Mouse (Mus musculus) megakaryocyte-erythroid progenitor cell, adult 5-6 weeks (primary cell): ENCODE results near the gene Bcl2l13. TPM values are rescaled to one million over a fixed set of nuclear protein-coding genes. Genes with fewer than 3 reads are reported as not detected.
"Not testable (repeated sequence)": the region's sequence is repeated elsewhere in the genome, so short reads cannot be mapped to it uniquely, and the experiment has no call there.

Experiments
- ATAC-seq: replicated peaks from 2 replicates; pipeline ENCODE4 v1.8.0; 2016; ENCODE audit warnings: mild to moderate bottlenecking, inconsistent platforms; ENCODE audit not compliant: severe bottlenecking, poor library complexity, low FRiP score, low TSS enrichment
- total RNA-seq, 2 experiments: library from RNA; stranded (forward) in 1 of 2; stranded (reverse) in 1 of 2; fragments of 200-1000, 215-1000 nt in 1 of 2; fragments of >200 nt in 1 of 2; fragmentation: Nextera tagmentation in 1 of 2; gene quantifications; 2 replicates each; pipeline ENCODE4 v1.2.3; 2014 to 2017

Gene Bcl2l13
- total RNA-seq (2014; fragmentation: Nextera tagmentation) (41.4 and 52.2 TPM in 2 replicates), total RNA-seq (2017) (28.8 and 42.0 TPM in 2 replicates)

DNA sequence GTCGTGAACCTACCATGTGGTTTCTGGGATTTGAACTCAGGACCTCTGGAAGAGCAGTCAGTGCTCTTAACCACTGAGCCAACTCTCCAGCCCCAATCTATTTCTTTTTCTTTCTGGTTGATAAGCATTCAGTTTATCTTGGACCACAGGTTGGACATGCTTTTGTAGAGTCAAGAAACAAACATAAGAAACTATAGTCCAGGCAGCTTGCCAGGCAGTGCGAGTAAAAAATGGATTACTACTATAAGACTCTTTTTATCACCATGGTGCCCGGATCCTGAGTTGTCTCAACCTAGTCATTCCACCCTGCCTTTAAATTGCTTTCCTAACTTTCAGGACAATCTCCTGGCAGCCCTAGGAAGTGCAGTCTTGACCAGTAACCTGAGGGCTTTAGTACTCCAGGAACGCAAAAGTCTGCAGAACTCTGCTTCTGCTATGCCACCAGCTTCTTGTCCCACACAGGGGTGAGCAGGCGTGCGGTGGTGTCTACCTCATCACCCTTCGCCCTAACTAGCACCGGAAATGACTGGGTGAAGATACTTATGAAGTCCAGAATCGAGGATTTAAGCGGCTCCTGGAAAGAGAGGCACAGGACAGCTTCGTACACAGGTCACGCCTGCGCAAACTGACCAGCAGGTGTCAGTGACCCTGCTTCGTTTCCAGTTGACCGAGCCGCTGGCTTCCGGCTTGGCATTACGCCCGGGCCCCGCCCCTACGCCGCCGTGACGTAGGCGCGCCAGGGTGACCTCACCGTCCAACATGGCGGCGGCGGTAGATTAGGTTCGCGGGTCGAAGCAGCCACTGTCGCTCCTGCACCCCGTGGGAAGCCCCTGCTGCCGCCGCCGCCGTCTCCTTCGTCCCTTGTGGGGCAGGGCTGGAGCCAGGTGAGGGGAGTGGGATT, at the start of gene Bcl2l13:
Gene Bcl2l13, plus strand, starts transcription at position 739 of the 901 bp plus-strand sequence.
- ATAC-seq = peak; percentile 63

DNA sequence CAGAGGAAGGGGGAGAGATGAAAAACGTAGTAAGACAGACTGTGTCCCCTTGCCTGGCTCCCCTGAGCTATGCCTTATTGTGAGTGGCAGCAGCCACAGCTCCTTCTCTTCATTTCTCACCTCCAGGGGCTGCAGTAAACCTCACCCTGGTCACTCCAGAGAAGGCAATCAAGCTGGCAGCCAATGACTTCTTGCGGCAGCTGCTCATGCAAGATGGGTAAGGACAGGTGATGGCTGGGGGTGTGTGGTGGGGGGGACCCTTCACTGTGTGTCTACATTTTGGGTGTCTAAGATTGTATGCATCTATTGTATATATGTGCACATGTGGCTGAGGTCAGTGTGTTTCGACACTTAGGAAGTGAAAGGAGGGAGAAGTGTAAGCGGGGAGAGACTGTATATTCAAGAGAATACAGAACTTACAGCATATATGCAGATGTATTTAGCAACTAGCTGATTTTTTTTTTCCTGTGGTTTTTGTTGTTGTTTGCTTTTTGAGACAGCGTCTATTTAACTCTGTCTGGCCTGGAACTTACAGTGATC, 47.9 kb upstream of the Bcl2l13 start:
- no peak for ATAC-seq

DNA sequence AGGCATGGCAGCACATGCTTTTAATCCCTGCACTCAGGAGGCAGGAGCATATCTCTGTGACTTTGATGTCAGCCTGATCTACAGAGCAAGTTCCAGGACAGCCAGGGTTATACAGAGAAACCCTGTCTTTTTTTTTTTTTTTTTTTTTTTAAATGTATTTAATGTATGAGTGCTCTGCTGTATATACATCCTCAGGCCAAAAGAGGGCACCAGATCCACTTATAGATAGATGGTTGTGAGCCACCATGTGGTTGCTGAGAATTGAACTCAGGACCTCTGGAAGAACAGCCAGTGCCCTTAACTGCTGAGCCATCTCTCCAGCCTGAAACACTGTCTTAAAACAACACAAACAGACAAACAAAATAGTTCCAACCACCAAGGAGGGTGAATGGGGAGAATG, 47.1 kb upstream of the Bcl2l13 start:
- ATAC-seq = no peak

DNA sequence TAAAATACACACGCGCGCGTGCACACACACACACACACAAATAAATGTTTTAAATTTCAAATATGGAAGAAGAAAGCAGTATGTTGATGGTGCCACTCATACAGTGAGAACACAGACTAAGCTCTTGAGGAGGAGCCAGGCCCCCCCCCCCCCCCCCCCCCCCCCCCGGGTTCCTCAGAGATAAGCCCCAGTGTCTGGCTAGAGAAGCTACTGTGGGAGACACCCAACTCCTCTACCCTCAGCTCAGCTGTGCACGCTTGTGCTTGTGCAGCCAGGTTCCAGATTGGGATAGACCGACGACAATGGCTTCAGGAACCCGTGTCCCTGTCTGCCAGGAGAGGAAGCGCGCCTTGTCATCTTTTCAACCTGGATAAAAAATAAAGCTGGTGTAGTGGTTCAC, 45.9 kb upstream of the Bcl2l13 start:
- peak; percentile 64 for ATAC-seq

DNA sequence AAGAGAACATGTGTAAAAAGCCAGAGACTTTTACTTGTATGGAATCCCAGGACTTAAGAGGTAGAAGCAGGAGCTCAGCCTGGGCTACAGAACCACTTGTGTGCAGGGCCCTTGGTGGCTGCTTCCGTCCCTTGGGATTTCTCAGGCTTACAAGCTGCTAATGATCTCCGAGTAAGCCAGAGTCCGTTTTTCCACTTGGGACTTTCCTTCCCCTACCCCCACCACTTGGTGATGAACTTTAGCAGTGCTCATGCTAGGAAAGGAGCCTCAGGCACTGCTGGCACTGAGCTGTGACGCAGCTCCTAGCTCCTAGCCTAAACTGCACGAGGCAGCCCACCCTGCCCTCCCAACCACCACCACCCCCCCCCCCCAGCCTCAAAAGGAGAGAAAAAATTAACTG, 45.3 kb upstream of the Bcl2l13 start:
- no peak for ATAC-seq

DNA sequence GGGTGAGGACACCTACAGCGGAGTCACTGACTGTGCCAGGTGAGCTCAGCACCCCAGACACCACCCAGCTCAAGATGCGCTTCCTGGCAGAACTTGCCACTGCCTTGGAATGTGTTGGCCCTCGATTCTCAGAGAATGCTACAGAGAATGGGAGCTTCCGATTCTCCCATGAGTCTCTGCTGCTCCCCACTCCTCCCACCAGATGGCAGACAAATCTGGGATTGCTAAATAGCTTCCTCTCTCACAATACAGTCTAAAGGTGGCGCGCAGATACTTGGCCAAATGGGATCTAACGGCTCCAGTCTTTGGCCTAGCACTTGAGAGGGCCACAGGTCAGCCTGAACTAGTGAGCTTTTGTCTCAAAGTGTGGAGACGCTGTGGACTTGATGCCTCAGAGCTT, 43.1 kb upstream of the Bcl2l13 start:
- ATAC-seq = no peak

DNA sequence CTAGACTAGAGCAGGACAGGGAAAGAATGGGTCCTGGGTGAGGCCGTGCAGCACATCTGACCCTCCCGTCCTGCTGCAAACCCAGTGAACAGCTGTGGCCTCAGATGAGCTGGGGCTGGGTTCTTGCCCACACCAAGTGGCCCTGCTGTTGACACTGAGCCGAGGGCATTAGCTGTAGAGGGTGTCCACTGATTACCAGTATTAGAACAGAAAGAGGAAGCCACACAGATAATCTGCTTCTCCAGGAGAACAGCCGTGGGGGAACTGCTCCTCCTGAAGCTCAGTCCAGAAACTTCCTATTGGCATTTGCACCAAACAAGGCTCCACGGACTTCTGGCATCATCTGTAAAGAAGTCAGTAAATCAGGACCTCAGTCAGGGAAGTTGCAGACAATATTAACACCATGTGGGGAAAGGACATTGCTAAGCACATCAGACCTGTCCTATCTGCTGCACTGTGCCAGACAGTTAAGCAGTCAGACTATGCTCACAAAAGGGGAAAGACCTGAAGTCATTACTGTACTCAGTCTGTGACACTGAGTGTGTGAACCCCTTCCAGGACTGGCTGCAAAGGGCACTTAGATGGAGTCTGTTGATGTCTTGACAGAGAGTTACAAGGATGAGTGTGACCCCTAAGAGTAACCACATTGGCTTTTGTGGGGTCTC, 40.5 kb upstream of the Bcl2l13 start:
- peak; percentile 30; the same call in 1 of the 2 replicates for ATAC-seq

DNA sequence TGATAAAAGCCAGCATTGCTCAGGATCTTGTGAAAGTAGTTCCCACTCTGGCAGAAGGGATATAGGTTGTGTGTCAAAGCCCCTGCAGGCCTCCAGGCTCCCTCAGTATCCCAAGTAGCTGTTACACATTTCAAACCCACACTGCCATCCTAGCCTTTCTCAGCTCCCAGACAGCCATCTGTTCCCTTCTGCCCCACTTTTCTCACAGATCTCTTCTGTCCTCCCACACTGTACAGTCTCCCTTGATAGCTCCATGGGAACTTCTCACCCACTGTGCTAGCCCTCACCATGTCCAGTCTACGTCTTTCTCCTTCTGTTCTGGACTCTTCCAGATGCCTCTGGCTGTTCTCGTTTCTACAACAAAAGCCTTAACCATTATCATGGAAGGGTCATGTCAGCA, 39.9 kb upstream of the Bcl2l13 start:
- no peak for ATAC-seq

DNA sequence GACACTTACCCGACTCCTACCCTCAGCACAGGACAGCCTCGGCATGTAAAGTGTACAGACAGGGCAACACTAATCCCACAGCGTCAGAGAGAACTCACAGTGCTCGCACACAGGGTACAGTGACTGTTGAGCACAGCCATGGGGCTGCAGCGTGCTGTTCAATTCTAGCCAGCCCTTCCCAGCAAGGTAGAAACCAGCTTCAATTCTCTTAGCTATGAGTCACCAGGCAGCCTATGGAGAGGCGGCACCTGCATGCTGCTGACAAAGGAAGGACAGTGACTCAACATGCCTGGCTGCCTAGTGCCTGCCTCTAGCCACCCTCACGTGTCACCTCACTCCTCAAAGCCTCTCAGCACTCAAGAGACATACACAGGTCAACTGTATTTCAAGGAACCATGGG, 38.0 kb upstream of the Bcl2l13 start:
- no peak for ATAC-seq

DNA sequence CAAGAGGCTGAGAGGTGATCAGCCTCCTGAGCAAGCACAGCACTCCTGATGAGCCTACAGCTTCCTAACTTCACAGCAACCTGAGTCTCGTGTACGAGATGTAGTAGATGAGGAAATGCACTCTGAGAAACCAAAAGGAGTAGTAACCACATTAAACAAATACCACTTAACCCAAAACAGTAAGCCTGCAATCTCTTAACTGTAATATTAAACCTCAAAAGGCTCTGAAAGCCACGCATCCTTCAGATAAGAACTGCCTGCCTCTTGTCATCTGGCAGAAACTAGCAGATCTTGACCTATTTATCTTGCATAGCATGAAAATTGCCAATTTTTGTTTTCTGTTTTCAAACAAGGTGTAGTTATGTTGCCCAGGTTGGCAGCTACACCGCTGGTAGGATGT, 37.1 kb upstream of the Bcl2l13 start:
- ATAC-seq = no peak

DNA sequence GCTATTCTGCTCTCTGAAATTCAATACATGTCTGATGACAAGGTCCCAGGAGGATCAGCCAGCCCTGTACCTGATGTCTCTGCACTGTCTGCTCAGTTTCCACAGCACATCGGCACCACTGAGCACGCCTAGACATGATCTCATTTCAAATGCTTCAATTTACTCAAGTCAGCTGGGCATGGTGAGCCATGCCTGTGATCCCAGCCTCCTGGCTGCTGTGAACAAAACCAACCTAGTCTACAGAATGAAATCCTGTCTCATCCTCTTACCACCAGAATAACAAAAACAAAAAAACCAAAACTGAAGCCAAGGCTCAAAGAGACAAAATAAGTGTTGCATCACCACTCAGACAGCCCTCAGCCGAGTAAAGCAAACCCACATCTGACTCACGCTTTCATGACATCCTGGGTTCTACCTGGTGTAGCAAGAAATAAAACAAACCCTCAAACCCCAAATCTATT, 36.4 kb upstream of the Bcl2l13 start:
- ATAC-seq = no peak

DNA sequence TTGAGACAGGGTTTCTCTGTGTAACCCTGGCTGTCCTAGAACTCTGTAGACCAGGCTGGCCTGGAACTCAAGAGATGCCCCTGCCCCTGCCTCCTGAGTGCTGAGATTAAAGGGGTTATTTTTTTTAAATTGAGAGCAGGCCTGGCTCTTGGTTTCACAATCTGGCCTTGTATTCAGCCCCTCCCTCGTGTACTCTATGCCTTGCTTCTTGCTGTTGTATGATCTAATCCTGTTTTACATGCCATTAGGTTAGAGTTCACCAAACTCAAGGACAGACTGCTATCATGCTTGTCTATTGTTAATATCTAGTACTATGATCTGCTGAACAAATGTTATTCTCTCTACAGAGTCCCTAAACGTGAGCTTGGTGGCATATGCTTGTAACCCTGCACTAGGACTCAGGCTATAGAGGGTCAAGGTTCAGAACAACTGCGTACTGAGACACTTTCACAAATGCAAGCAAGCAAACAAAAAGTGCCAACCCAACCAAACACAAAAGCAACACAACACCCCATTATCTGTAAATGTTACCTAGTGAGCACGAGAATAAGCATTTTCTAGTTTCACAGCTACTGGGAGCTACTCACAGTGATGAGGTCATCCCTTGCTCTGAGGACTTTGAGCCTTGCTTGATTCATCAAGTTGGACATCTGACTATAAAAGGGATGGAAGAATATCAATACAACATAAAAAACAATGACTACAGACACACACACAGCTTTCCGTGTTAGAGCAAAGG, 28.8 kb upstream of the Bcl2l13 start:
- ATAC-seq = no peak

DNA sequence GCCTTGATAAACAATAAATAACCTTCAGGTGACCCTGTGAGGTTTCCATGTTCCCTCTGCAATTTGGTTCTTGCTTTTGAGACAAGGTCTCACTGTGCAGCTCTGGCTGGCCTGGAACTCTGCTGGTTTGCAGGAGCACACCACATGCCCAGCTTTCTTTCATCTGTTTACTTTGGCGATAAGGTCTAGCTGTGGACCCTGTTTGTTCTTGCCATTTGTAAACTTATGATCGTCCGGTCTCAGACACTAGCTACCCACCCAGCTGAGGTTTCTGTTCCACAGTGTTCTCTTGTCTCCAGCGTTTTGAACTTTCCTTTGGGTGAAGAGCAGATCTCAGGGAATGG, 28.3 kb upstream of the Bcl2l13 start:
- no peak for ATAC-seq

DNA sequence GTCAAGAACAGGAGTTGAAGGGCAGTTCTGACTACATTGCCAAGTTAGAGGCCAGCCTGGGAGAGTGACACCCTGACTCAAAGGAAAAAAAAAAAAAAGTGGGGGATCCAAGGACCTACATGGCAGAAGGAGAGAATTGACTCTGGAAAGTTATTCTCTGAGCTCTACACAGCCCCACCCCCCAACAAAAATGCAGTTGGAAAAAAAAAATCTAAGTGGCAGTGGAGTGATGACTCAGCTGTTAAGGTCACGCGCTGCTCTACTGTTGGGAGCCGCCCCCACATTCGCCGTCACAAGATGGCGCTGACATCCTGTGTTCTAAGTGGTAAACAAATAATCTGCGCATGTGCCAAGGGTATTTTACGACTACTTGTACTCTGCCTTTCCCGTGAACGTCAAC, 24.0 kb upstream of the Bcl2l13 start:
- not testable (repeated sequence) for ATAC-seq

DNA sequence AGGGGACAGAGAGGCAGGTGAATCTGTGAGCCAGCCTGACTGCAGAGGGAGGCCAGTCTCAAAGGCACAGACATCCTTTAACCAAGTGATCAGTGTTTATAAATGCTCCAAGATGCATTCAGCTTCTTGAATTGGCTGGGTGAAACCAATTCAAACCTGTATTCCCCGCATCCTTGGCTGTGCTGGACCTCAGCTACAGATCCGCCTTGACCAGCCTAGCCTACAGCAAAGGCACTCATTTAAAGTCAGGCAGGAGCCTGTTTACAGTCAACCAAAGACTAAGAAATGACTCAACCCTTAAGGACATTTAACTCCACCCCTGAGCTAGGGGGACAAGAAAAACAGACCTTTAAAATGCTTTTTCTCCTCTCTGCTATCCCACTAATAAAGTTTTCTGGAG, 16.7 kb upstream of the Bcl2l13 start:
- no peak for ATAC-seq

DNA sequence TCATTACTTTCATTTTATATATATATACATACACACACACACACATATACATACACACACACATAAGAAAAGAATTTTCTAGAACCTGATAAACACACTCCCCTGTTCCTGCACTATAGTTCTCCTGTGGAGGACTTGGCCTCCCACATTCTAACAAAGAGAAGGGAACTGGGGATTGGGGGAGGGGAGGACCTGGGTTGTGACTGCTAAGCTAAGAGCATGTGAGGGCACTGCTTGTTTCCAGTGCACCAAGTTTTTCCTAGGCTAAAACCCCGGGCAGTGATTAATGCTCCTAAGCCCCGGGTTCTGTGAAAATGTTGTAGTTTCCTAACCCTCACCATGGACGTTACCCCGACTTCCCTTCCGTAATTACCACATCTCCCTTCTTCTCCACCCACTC, 15.9 kb upstream of the Bcl2l13 start:
- no peak for ATAC-seq

DNA sequence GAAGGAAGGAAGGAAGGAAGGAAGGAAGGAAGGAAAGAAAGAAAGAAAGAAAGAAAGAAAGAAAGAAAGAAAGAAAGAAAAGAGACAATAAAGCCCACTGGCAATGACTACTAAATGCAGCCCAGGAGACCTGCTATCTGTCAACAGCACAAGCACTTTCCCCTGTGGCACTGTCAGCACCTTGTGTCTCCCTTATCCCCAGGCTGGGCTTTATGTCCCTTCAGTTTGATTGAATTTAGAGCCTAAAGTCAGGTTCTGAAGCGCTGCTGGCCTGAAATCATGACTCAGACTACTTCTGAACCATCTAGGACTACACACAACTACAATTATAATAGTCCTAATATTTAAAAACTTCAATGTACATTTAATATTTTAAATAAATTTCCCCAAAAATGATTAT, 15.1 kb upstream of the Bcl2l13 start:
- ATAC-seq = peak; percentile 63; the same call in 1 of the 2 replicates

DNA sequence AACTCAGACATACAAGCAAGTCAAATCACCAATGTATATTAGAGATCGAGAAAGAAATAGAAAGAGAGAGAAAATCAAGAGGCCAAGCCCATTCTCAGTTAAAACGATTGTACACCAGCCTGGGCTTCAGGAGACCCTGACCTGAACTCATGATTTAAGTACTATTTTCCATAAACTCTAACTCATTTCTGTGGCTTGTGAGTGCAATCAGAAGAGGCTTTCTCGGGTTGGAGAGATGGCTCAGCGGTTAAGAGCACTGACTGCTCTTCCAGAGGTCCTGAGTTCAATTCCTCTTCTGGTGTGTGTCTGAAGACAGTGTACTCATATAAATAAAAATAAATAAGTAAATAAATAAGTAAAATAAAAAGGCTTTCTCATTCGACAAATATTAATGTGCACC, 14.3 kb upstream of the Bcl2l13 start:
- ATAC-seq = no peak

DNA sequence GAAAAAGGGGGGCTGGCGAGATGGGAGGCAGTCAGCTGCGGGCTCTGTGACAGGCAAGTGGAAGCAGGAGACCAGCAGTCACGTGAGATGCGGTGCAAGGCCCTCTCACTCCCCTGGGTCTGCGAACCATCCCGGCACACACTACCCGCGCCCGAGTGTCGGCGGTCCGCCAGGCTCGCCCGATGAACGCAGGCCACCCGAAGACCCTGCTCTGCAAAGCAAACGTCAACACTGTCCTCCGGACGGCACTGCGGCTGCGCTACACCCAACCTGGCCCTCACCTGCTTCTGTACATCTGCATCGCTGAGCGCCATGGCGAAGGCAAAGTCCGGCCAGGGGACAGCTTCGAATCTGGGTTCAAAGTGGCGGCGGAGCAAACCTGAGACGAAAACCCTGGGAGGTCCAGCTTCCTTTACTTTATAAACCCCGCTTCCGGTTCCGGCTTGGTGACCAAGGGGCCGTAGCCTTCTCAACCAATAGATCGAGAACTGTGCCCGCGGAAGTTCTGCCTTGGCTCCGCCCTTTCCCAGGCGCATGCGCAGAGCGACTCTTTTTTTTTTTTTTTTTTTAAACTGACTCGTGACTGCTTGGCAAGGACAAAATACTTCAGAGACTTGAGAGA, 13.6 kb upstream of the Bcl2l13 start, which contains the start of gene Atp6v1e1:
Gene Atp6v1e1, minus strand, starts transcription at position 487 of the 622 bp plus-strand sequence.
- peak; percentile 95 for ATAC-seq
